Mouse (Mus musculus) urinary bladder, postnatal 4 days (tissue): ENCODE measurements at regions not wholly inside any gene's neighbourhood (a gene's known extent, or its start where the extent isn't known, plus 50 kb on each side); places are given as distances from the start of the nearest gene placed in this dataset.
"Not testable (repeated sequence)": the region's sequence is repeated elsewhere in the genome, so short reads cannot be mapped to it uniquely, and the experiment has no call there.

Experiments
- DNase-seq, 2 experiments: peaks; one replicate each; pipeline ENCODE4 v3.0.0; 2021 to 2022; ENCODE audit warnings: low spot score in 2 of 2

DNA sequence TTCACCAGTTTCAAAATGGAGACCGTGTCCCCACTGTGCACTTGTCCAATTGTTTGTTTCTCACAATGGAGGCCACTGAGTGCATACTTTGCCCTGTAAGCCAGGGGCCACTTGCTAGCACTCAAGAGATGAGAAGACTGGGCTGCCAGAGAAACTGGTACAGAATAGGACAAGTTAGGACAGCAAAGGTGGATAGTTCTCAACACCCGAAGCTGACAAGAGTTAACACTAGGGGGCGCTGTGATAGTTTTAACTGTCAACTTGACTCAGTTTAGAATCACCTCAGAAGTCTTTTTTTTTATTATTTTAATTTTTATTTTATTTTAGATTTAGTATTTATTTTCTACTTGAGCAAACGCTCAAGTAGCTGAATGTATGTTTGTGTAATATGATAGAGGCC is 188.2 kb upstream of the Asap2 start:
- DNase-seq, result not testable (repeated sequence)

DNA sequence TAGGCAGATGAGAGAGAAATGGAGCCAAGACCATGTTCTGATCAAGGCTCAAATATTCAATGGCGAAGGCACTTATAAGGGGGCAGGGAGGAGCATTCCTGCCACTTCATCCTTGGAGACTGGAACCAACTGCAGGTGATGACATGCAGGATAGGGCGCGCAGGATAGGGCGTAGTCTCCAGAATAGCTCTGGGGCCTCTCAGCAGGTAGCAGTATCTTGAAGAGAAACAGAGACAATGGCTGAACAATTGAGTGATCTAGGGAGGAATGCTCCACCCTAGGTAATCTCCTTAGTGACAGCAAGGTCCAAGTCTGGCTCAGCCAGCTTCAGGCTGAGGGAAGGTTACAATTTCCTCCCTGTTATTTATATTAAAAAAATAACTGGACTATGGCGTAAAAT is 184.8 kb upstream of the Asap2 start:
- not testable (repeated sequence) for DNase-seq

DNA sequence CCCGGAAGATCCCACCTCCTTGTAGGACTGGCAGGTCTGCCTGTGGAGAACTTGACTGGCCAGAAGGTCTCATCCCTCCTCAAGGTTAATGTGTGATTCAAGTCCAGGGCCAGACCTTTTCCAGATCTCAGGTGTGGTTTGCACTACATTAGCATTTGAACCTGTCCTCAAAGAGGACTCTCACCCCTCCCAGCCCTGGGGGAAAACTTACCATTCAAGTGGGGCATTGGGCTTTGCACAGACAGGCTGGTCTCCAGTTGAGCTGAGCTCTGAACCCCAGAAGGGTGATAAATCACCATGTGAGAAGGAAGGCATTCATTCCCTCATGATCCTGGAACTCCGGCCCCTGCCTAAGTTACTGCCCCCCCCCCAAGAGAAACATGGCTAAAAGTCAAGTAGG is 183.6 kb upstream of the Asap2 start:
- no peak for DNase-seq

DNA sequence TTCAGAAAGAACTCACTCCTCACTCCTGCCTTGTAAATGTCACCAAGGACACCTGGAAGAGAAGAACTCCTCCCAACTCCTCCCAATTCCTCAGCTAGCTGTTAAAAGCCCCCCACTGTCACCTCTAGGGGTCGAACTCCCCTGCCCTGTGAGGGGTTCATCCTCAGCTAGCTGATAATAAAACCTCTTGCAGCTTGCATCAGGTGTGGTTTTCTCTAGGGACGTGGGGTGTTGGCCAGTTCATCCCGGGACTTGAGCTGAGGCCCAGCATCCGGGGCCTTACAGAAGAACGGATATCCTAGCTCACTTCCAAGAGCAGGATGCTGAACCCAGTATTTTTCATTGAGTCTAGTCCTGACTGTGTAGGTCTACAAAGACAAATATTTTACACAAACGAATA is 176.4 kb upstream of the Asap2 start:
- DNase-seq, result not testable (repeated sequence)

DNA sequence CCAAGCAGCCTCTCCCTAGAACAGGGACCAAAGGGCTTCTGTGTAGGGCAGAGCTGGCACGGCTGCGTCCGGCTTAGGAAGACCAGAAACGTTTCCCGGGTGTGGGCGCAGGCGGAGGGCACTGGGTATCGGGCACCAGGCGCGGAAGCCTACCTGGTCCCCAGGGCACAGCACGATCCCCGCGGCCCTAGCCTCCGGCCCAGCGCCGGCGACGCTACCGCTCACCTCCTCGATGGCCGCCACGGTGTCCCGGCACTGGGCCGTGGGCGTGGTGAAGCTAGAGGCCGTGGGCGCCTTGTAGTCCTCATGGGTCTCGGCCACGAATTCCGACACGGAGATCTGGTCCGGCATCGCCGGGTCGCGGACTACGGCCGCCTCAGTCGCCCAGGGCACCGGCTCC is 175.1 kb upstream of the Asap2 start:
- not testable (repeated sequence) for DNase-seq

DNA sequence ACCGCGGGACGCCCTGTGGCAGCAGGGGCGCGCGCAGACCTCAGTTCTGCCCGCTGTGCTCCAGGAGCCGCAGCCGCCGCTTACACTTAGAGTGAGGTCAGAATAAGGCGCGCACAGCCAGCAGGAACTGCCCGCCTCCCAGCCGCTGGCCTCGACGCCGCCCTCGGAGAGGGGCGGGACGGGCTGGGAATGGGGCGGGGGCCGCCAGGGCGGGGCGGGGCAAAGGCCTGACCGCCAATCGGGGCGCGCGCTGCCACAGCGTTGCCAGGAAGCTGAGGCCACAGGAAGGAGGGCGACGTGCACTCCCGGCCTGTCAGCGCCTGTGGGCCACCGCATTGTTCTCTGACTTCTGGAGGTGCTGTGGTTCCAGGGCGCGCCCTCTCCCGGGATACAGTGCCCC is 174.7 kb upstream of the Asap2 start:
- DNase-seq, result peak; percentile 57 to 69

DNA sequence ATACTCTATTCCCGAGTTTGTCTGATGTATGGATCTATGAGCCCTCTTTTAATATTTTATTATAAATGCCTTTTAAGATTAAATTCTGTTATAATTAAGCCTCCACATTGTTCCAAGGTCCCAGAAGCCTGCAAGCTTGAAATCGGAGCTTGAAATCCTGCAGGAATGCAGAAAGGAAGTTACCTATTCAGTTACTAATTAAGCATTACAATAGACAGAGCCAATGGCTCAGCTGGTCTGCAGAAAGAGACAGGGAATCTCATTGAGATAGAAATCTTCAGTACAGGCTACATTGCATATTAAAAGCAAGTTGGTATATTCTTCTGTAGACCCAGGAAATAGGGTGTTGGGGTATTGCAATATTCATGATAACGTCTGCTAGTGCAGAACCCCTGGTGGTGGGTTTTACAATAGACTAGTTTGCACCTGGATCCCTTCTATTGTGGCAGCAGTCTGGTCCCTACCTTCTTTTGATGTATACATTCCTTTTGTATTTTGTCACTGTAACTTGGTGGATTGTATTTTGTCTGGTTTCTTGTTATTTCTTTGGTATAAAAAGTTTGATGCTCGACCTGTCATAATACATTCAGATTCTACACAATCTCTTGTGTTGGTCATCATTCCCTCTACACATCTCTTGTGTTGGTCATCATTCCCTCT is 146.5 kb upstream of the Asap2 start:
- not testable (repeated sequence) for DNase-seq

DNA sequence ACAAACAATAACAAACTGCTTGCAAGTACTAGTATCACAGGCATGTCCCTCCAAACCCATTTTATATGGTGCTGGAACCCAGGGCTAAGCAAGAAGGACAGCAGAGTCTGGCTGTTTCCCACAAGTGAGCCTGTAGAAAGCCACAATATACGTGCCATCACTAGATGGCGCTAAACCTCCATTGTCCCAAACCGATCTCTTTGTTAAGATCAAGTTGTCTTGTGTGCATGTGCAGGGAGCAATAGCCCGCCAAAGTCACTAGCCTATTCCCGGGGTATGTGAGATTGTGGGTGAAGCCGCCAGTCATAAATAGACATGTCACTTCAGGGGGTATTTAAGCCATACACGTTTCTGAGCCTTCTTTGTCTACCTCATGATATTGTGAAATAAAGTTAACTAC is 145.4 kb upstream of the Asap2 start:
- not testable (repeated sequence) for DNase-seq

DNA sequence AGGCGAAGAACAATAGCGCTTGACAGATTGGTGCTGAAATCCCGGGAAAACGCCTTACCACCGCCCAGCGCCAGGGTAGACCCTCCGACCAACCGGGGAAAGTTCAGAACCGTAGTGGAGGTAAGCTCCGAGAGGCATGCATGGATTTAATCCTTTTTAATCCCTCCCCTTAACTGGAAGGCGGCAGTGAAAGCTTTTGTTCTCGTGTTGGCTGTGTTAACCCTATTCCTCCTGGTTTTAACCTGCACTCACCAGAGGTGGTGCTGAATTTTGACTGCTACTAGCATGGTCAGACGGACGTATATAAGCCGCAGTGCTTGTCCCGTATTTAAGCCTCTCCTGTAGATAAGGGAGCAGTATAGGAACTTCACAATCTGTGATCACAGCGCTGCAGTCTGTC is 145.0 kb upstream of the Asap2 start:
- no peak for DNase-seq

DNA sequence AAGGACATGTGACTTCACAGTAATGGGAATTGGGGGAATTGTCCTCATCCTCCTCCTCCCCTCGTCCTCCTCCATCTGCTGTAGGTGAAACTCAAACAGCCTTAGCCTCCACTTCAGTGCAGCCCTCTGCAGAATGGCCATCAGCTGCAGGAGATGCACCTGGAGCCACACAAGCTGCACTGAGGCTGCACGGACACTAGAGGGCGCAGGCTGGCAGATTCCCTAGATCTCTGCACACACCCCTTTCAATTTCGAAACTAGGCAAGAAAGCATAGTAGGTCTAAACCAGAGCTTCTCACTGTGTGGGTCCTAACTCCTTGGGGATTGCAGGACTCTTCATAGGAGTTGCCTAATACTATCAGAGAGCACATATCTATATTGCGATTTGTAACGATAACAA is 106.2 kb upstream of the Asap2 start:
- not testable (repeated sequence) for DNase-seq

DNA sequence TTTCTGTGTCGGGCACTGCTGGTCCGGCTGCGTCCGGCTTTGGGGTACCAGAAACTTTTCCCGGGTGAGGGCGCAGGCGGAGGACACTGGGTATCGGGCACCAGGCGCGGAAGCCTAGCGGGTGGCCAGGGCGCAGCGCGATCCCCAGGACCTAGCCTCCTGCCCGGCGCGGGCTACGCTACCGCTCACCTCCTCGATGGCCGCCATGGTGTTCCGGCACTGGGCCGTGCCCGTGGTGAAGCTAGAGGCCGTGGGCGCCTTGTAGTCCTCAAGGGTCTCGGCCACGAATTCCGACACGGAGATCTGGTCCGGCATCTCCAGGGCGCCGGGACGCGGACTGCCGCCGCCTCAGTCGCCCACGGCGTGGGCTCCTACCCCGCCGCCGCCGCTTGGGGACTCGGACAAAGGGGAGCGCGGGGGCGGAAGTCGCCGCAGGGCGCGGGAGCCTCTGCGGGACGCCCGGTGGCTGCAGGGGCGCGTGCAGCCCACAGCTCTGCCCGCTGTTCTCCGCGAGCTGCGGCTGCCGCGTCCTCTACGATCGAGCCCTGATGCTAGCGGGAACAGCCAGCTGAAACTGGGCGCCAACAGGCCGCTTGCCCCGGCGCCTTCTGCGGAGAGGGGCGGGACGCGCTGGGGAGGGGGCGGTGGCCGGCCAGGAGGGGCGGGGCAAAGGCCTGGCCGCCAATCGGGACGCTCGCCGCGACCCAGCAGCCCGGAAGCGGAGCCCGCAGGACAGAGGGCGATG is 69.4 kb upstream of the Asap2 start:
- peak; percentile 55 to 60 for DNase-seq

DNA sequence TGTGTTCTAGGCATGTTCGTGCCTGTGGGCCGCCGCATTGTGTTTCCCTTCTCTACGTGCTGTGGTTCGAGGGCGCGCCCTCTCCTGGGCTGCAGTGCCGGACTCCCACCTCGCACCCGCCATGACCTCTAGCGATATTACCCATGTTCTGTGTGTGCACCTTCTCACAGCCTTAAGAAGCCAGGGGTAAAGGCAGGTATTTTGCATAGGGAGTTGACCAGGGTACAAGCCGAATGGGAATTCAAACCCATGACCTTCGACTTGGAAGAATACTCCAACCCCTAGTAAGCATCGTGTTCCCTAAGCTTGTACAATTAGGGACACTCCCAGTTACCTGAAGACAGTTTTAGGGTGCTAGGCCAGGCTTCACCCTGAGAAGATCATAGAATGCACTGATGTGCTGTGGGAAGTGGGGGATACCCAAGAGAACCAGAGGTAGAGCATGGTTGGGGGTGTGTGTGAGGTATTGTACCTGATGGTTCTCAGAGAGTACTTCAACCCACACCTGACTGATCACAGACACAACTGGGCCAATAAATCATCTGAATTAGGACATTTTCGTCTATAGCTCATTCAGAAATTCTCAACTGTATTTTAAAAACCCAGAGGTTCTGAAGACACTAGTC is 68.7 kb upstream of the Asap2 start:
- DNase-seq, result not testable (repeated sequence)

DNA sequence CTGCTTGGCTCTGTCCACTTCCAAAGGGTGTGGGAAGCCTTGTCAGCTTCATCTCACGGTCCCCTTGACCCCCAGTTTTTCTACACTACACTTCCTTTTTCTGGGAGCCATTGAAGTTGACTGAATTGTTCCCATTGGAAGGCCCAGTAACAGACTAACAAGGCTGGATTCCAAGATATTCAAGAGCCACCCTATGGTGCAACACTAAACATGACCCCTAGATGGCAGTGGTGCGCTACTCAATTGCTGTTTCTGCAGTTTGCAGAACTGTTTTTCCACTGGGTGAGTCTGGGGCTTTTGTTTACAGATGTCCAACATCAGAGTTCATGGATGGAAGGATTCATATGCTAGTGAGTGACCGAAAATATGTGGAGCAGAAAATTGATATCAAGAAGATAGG is 61.3 kb upstream of the Asap2 start:
- DNase-seq, result not testable (repeated sequence)
